Mouse (Mus musculus): ENCODE measurements around the gene Tmem262. TPM values are rescaled to one million over a fixed set of nuclear protein-coding genes. Genes with fewer than 3 reads are reported as not detected.

The Tmem262 gene
- polyA plus RNA-seq, 1 experiment from 2014 or later = not detected

DNA sequence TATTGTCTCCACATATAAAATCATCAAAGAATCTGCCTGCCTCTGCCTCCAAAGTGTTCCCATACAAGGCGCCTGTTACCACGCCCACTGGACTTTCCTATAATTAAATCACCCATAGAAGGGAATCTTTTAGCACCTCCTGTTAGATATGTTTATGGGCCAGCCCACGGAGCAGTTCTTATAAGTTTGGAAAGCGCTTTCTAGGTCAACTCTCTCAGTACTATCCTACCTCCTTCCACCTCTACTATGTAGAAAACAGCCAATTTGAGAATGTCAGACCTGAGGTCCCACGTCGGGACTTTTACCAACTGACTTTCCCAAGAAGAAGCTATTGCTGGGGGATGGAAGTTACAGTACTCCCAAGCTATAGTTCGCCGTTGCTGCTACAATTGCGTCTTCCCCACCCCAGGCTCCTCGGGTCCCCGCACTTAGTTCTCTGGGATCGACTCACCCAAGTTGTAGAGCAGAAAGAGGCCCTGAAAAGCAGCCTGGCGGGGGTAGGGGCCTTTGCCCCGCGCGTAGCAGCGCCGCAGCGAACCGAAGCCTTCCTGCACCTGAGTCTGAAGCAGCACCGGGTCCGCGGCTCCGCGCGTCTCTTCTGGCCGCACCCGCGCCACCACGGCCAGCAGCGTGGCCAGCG, 37.6 kb downstream of the Tmem262 start:
- Histone ChIP-seq H3K9me3 (ENCODE audit: control insufficient read depth, low read length) (no peaks in the 10 kb centered on the region), H3K4me1 (replicated peaks; ENCODE audit: control insufficient read depth, insufficient read depth) (no peaks in the 10 kb centered on the region), H3K27me3 (ENCODE audit: control insufficient read depth, insufficient read depth, low read length) (no peaks in the 10 kb centered on the region), H3K27ac (replicated peaks) (peak overlapping the region; percentile 95), H3K9ac (ENCODE audit: low read length) (peak overlapping the region; percentile 74), H3K4me2 (replicated peaks; ENCODE audit: low read depth) (peak overlapping the region; percentile 97), H3K4me3 (ENCODE audit: low read depth, low read length) (peak overlapping the region; percentile 78), H3K36me3 (ENCODE audit: control insufficient read depth, insufficient read depth, low read length) (peaks cover 18% of the 10 kb centered on the region)
- 4% methylated on average over 32 of the region's 32 CpGs for whole genome bisulfite sequencing
- DNase-seq (ENCODE audit: low spot score) (no peak), ATAC-seq (ENCODE audit: low FRiP score, low TSS enrichment) (no peak)
- TF ChIP-seq EP300 (optimal IDR thresholded peaks at IDR 0.05) = no peak
- TF ChIP-seq CTCF (IDR thresholded peaks at IDR 0.05; ENCODE audit: low read depth) = no peak

DNA sequence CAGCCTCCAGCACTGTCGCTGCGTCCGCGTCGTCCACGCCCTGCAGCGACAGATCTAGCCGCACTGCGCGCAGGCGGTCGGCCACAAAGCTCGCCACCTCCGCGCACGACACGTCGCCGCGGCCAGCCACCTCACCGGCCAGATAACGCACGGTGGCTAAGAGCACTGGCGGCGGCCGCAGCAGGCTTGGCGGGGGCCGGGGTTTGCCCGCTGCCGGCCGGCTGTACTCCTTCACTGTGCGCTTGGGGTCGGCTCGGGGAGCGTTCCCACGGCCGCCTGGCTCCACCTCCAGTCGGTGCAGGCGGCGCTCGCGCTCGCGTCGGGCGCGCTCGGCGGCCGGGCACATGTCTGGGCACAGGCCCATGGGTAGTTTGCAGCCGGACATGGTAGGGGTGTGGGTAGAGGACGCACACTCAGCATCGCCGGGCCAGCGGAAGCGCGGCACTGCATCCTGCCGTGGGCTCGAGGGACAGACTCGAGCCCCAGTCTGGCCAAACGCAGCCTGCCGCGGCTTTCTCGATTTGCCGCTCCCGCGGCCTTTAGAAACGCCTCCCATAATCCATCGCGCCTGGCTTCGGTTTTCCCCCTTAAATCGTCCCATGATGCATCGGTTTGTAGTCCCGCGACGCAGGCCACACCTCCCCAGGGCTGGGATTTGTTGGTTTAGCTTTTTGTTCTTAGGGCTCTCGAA, 38.3 kb downstream of the Tmem262 start, which contains the start of gene Sac3d1:
Sac3d1 (minus strand) TSS at position 665 of the 691 bp plus-strand sequence.
- Histone ChIP-seq H3K9ac (ENCODE audit: low read length) (peak within 1 kb of the TSS; percentile 74), H3K36me3 (ENCODE audit: control insufficient read depth, insufficient read depth, low read length) (peaks cover 18% of the 10 kb centered on the region), H3K4me3 (ENCODE audit: low read depth, low read length) (peak within 1 kb of the TSS; percentile 78), H3K9me3 (ENCODE audit: control insufficient read depth, low read length) (no peaks in the 10 kb centered on the region), H3K4me1 (replicated peaks; ENCODE audit: control insufficient read depth, insufficient read depth) (no peaks in the 10 kb centered on the region), H3K4me2 (replicated peaks; ENCODE audit: low read depth) (peak within 1 kb of the TSS; percentile 97), H3K27ac (replicated peaks) (peak within 1 kb of the TSS; percentile 95), H3K27me3 (ENCODE audit: control insufficient read depth, insufficient read depth, low read length) (no peaks in the 10 kb centered on the region)
- DNase-seq (ENCODE audit: low spot score) (peak; percentile 92), ATAC-seq (ENCODE audit: low FRiP score, low TSS enrichment) (peak; percentile 85)
- under 1% methylated on average over 77 of the region's 77 CpGs for WGBS
- no peak for TF ChIP-seq EP300 (optimal IDR thresholded peaks at IDR 0.05)
- peak; percentile 11; the same call in 1 of the 2 replicates for TF ChIP-seq CTCF (IDR thresholded peaks at IDR 0.05; ENCODE audit: low read depth)

DNA sequence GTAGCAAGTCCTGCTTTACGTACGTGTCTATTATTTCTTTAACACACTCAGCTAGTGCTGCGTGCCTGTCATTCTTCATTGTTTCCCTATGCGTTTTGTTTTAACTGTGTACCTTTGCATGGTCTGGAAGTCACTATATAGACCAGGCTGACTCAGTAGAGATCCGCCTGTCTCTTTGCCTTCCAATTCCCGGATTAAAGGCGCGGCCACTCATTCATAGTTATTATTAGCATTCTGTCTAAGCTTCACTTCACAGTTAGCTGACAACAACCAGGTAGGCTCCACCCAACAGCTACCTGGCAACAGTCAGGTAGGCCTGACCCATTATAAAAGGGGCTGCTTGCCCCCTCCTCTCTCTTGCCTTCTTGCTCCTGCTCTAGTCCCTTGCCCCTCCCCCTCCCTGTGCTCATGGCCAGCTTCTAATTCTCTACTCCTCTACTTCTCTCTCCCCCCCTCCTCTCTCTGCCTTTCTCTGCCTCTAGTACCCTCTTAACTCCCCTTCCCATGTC, 38.9 kb downstream of the Tmem262 start:
- peak overlapping the region; percentile 97 for H3K4me2 ChIP-seq (replicated peaks; ENCODE audit: low read depth)
- TF ChIP-seq CTCF (IDR thresholded peaks at IDR 0.05; ENCODE audit: low read depth) = no peak
- TF ChIP-seq EP300 (optimal IDR thresholded peaks at IDR 0.05) = no peak
- WGBS = under 1% methylated on average over 8 of the region's 8 CpGs
- ATAC-seq (ENCODE audit: low FRiP score, low TSS enrichment) (peak; percentile 48), DNase-seq (ENCODE audit: low spot score) (no peak)
- peaks cover 18% of the 10 kb centered on the region for H3K36me3 ChIP-seq (ENCODE audit: control insufficient read depth, insufficient read depth, low read length)
- 0 out of 2 replicates have a peak overlapping the region, but pooled peaks have one; percentile 31 for H3K9ac ChIP-seq (ENCODE audit: low read length)
- no peaks in the 10 kb centered on the region for H3K9me3 ChIP-seq (ENCODE audit: control insufficient read depth, low read length)
- H3K4me3 ChIP-seq (ENCODE audit: low read depth, low read length) = peak overlapping the region; percentile 78
- H3K27ac ChIP-seq (replicated peaks) = peak overlapping the region; percentile 95
- H3K27me3 ChIP-seq (ENCODE audit: control insufficient read depth, insufficient read depth, low read length) = no peaks in the 10 kb centered on the region
- no peaks in the 10 kb centered on the region for H3K4me1 ChIP-seq (replicated peaks; ENCODE audit: control insufficient read depth, insufficient read depth)

DNA sequence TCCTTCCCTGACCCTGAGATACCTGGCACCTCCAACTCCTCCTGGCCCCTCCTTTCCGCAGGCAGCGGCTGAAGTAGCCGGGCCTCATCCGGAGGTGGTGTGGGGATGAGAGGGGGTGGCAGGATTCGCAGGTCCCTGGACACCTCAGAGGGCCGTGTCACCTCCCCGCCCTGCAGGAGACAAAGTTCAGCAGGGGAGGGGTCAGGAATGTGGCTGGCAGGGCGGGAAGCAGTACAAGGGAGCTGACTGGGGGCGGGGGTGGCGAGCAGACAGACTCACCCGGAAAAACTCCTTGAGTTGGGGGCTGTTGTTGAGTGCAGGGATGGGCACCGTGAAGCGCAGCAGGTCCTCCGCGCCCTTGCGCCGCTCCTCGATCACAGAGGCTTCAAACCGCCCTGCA, 41.9 kb downstream of the Tmem262 start:
- no peak overlapping the region for H3K4me3 ChIP-seq (ENCODE audit: low read depth, low read length)
- H3K27ac ChIP-seq (replicated peaks) = no peak overlapping the region
- H3K4me1 ChIP-seq (replicated peaks; ENCODE audit: control insufficient read depth, insufficient read depth) = no peaks in the 10 kb centered on the region
- WGBS = 43% methylated on average over 19 of the region's 19 CpGs
- no peak for ATAC-seq (ENCODE audit: low FRiP score, low TSS enrichment)
- no peaks in the 10 kb centered on the region for H3K27me3 ChIP-seq (ENCODE audit: control insufficient read depth, insufficient read depth, low read length)
- H3K36me3 ChIP-seq (ENCODE audit: control insufficient read depth, insufficient read depth, low read length) = peaks cover 3% of the 10 kb centered on the region; the same call in 1 of the 2 replicates
- no peak overlapping the region for H3K9ac ChIP-seq (ENCODE audit: low read length)
- TF ChIP-seq EP300 (optimal IDR thresholded peaks at IDR 0.05) = no peak
- no peak for TF ChIP-seq CTCF (IDR thresholded peaks at IDR 0.05; ENCODE audit: low read depth)
- no peaks in the 10 kb centered on the region for H3K9me3 ChIP-seq (ENCODE audit: control insufficient read depth, low read length)
- H3K4me2 ChIP-seq (replicated peaks; ENCODE audit: low read depth) = no peak overlapping the region
- DNase-seq (ENCODE audit: low spot score) = no peak

DNA sequence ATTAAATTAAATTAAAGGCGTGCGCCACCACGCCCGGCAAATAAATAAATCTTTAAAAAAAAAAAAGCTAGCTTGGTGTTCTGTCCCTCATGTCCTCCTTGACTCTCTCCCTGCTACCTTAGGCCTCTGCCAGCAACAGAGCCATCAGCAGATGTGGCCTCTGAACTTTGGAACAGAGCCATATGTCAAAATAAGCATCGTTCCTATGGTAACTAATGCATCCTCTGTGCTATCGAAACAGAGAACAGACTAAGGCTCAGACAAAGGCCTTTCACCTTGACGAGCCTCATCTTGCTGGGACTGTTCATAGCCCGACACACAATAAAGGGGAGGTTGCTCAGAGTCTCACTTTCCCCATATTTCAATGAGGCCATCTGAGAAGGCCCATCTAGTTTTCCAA, 43.5 kb downstream of the Tmem262 start:
- Histone ChIP-seq H3K27me3 (ENCODE audit: control insufficient read depth, insufficient read depth, low read length) (no peaks in the 10 kb centered on the region), H3K9me3 (ENCODE audit: control insufficient read depth, low read length) (no peaks in the 10 kb centered on the region), H3K9ac (ENCODE audit: low read length) (no peak overlapping the region), H3K36me3 (ENCODE audit: control insufficient read depth, insufficient read depth, low read length) (peaks cover 3% of the 10 kb centered on the region; the same call in 1 of the 2 replicates), H3K4me2 (replicated peaks; ENCODE audit: low read depth) (no peak overlapping the region), H3K27ac (replicated peaks) (no peak overlapping the region; the same call in 1 of the 2 replicates), H3K4me3 (ENCODE audit: low read depth, low read length) (no peak overlapping the region), H3K4me1 (replicated peaks; ENCODE audit: control insufficient read depth, insufficient read depth) (no peaks in the 10 kb centered on the region)
- ATAC-seq (ENCODE audit: low FRiP score, low TSS enrichment) (no peak), DNase-seq (ENCODE audit: low spot score) (no peak)
- 53% methylated on average over 8 of the region's 8 CpGs for WGBS
- no peak for TF ChIP-seq EP300 (optimal IDR thresholded peaks at IDR 0.05)
- no peak for TF ChIP-seq CTCF (IDR thresholded peaks at IDR 0.05; ENCODE audit: low read depth)

All from stomach, postnatal 0 days (tissue).